Mouse (Mus musculus) liver, postnatal 0 days (tissue): ENCODE results near the gene Dlx6.

Experiments used
- CTCF ChIP-seq: sonication (generic); IDR thresholded peaks from 2 replicates; pipeline ENCODE4 v1.5.1; 2016; ENCODE audit warnings: antibody characterized with exemption, low read depth
- EP300 ChIP-seq: IDR thresholded peaks from 2 replicates; pipeline ENCODE4 v1.6.1; 2016; ENCODE audit warnings: antibody characterized with exemption, low read depth, mild to moderate bottlenecking

DNA sequence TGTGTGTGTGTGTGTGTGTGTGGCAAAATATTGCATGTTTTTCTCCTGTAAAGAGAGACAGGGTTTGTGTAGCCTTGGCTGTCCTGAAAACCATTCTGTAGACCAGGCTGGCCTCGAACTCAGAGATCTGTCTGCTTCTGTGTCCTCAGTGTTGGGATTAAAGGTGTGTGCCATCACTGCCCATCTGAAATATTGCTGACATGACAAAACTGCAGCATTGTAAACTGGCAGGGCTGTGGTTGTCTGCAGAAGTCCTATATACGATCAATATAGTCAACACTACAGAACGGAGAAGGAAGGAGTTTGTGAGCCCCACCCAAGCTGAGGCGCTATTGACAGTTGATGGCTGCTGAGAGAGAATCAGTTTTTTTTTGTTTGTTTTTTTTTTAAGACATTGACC lies 54.2 kb downstream of the Dlx6 start:
- no peak for TF ChIP-seq CTCF
- TF ChIP-seq EP300: no peak
